Mouse (Mus musculus): ENCODE measurements around the gene Azin2. TPM values are rescaled to one million over a fixed set of nuclear protein-coding genes. Genes with fewer than 3 reads are reported as not detected.

Azin2 gene
- total and polyA plus RNA-seq, 3 experiments = 0.91 to 2.4 (median 1.7) TPM

DNA sequence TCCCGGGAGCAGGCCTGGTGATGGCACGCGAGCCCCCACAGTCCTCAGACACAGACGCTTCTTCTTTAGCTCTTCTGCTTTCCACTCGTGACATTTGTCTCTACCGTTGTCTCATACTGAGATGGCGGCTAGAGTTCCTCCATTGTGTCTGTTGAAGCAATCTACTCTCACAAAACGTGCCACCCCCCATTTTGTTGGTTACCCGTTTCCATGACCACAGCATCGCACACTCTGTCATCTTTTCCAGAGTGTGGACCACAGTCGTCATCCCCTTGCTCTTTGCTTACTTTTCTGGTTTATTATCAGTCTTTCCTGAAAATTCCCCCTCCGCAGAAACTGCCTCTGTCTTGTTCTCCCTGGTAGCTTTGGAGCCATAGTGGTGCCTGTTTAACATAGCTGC lies 68.1 kb downstream of the Azin2 start (continued):
- no peak for TF ChIP-seq NRF1 (IDR thresholded peaks at IDR 0.05; ENCODE audit: low read depth, low read length)
- TF ChIP-seq ZKSCAN1 (IDR thresholded peaks at IDR 0.05; ENCODE audit: borderline replicate concordance, low read depth, low read length) = no peak
- no peak for TF ChIP-seq MXI1 (IDR thresholded peaks at IDR 0.05; ENCODE audit: low read depth, low read length)
- TF ChIP-seq CHD2 (IDR thresholded peaks at IDR 0.05; ENCODE audit: low read length) = no peak
- TF ChIP-seq GABPA (IDR thresholded peaks at IDR 0.05; ENCODE audit: insufficient replicate concordance, low read depth, low read length) = no peak
- no peak for TF ChIP-seq ZMIZ1 (IDR thresholded peaks at IDR 0.05; ENCODE audit: low read depth, low read length)

DNA sequence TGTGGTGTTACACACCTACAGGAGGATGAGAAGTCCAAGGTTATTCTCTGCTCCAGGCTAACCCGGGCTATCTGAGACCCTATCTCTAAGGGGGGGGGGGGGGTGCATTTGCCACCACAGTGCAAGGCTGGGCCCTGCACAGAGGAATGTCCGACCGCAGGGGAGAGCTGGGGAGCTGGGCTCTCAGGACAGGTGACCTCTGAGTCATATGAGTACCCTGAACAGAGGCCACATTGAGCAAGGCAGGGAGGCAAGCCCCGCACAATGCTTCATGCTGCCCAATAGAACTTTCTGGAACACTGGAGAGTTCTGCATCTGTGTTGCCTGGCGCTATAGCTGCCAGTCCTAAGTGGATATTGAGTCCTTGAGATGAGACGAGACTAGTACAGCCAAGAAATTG lies 70.1 kb downstream of the Azin2 start:
- in situ Hi-C loops (cut with MboI; ENCODE audit: low pct_ligation_motif_present, low pct_unique_long_range_greater_than_20kb, low sequenced_read_pairs) (no loop called here), dilution Hi-C loops (cut with MboI; ENCODE audit: extremely low pct_ligation_motif_present, extremely low pct_unique_long_range_greater_than_20kb, low sequenced_read_pairs) (no loop called here)
- Histone ChIP-seq H3K27me3 (replicated peaks) (no peaks in the 10 kb centered on the region), H3K9ac (ENCODE audit: insufficient read depth, low read depth) (no peak overlapping the region), H3K27ac (ENCODE audit: insufficient read depth, low read depth) (no peak overlapping the region), H3K9me3 (replicated peaks; ENCODE audit: low read length) (no peaks in the 10 kb centered on the region), H3K4me2 (ENCODE audit: insufficient read depth, low read depth, poor library complexity, severe bottlenecking) (no peak overlapping the region), H3K4me1 (ENCODE audit: control insufficient read depth in 1 of 2, insufficient read depth in 2 of 2) (peaks cover 3 to 4% of the 10 kb centered on the region in 2 experiments; a peak in 2 of 4 replicates), H3K4me3 (replicated peaks in 1 of 3; ENCODE audit: low read depth in 2 of 3, low read length in 2 of 3, poor library complexity in 1 of 3) (no peak overlapping the region), H3K79me2 (replicated peaks; ENCODE audit: control insufficient read depth, extremely low read depth, insufficient read depth, poor library complexity, severe bottlenecking) (no peaks in the 10 kb centered on the region), H3K36me3 (replicated peaks in 1 of 2; ENCODE audit: control insufficient read depth in 1 of 2, insufficient read depth in 1 of 2, low read length in 1 of 2) (peaks cover 0 to 3% of the 10 kb centered on the region in 2 experiments)
- TF ChIP-seq POLR2AphosphoS2 (IDR thresholded peaks at IDR 0.05; ENCODE audit: low read depth, low read length) (no peak), USF2 (conservative IDR thresholded peaks at IDR 0.05; ENCODE audit: low read depth, low read length) (no peak), MXI1 (IDR thresholded peaks at IDR 0.05; ENCODE audit: low read depth, low read length) (no peak), IRF4 (IDR thresholded peaks at IDR 0.05; ENCODE audit: low read depth, low read length) (peak; percentile 60; the same call in 1 of the 2 replicates), NRF1 (IDR thresholded peaks at IDR 0.05; ENCODE audit: low read depth, low read length) (no peak), EP300 (IDR thresholded peaks at IDR 0.05; ENCODE audit: low read length) (peak; percentile 29; the same call in 1 of the 2 replicates), BHLHE40 (IDR thresholded peaks at IDR 0.05; ENCODE audit: low read depth, low read length) (0 out of 2 replicates have a peak, but pooled peaks have one; percentile 17), MAFK (IDR thresholded peaks at IDR 0.05; ENCODE audit: insufficient replicate concordance, low read length) (no peak), GABPA (IDR thresholded peaks at IDR 0.05; ENCODE audit: insufficient replicate concordance, low read depth, low read length) (no peak)
- no peak for DNase-seq (ENCODE audit: extremely low read depth)

DNA sequence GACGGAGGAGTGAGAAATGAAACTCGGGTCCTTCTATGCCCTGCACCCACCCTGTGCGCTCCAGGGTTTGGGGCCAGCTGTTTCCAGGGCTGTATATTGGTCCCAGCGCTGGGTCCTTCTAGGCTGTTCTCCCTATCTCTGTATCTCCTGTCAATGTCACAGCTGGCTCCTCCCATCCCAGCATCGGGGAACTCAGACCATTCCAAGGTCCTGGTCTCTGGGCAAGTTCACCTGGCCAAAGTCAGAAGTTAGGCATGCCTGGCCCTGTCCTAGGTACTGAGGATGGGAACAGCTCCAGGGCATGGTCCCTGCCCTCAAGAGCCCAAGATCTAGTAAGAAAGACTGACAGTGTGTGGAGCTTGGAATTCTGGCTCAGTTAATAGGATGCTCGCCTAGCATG lies 70.5 kb downstream of the Azin2 start:
- no peaks in the 10 kb centered on the region for H3K79me2 ChIP-seq (replicated peaks; ENCODE audit: control insufficient read depth, extremely low read depth, insufficient read depth, poor library complexity, severe bottlenecking)
- in situ Hi-C loops (cut with MboI; ENCODE audit: low pct_ligation_motif_present, low pct_unique_long_range_greater_than_20kb, low sequenced_read_pairs) = no loop called here
- no peak overlapping the region for H3K4me2 ChIP-seq (ENCODE audit: insufficient read depth, low read depth, poor library complexity, severe bottlenecking)
- no peak for DNase-seq (ENCODE audit: extremely low read depth)
- TF ChIP-seq NELFE (IDR thresholded peaks at IDR 0.05; ENCODE audit: low read depth, low read length) = no peak
- TF ChIP-seq ZKSCAN1 (IDR thresholded peaks at IDR 0.05; ENCODE audit: borderline replicate concordance, low read depth, low read length) = no peak
- TF ChIP-seq RCOR1 (conservative IDR thresholded peaks at IDR 0.05; ENCODE audit: low read depth, low read length) = no peak
- no peak overlapping the region for H3K27ac ChIP-seq (ENCODE audit: insufficient read depth, low read depth)
- H3K27me3 ChIP-seq (replicated peaks) = no peaks in the 10 kb centered on the region
- H3K9me3 ChIP-seq (replicated peaks; ENCODE audit: low read length) = no peaks in the 10 kb centered on the region
- dilution Hi-C loops (cut with MboI; ENCODE audit: extremely low pct_ligation_motif_present, extremely low pct_unique_long_range_greater_than_20kb, low sequenced_read_pairs) = no loop called here
- H3K4me1 ChIP-seq (ENCODE audit: control insufficient read depth in 1 of 2, insufficient read depth in 2 of 2) = peaks cover 3 to 4% of the 10 kb centered on the region in 2 experiments; a peak in 2 of 4 replicates
- no peak overlapping the region for H3K4me3 ChIP-seq (replicated peaks in 1 of 3; ENCODE audit: low read depth in 2 of 3, low read length in 2 of 3, poor library complexity in 1 of 3)
- H3K9ac ChIP-seq (ENCODE audit: insufficient read depth, low read depth) = no peak overlapping the region
- peaks cover 0 to 4% of the 10 kb centered on the region in 2 experiments for H3K36me3 ChIP-seq (replicated peaks in 1 of 2; ENCODE audit: control insufficient read depth in 1 of 2, insufficient read depth in 1 of 2, low read length in 1 of 2)
